Mouse (Mus musculus) intestine, embryonic 16.5 days (tissue): ENCODE data around the gene Lilr4b. TPM values are rescaled to one million over a fixed set of nuclear protein-coding genes. Genes with fewer than 3 reads are reported as not detected.
"Not testable (repeated sequence)": the region's sequence is repeated elsewhere in the genome, so short reads cannot be mapped to it uniquely, and the experiment has no call there.

Experiments
- ATAC-seq: fragments of 200-750 bp; cut with Nextera tagmentation; 2 replicates; pipeline ENCODE4 v1.8.0; 2017; ENCODE audit warnings: moderate TSS enrichment, moderate library complexity
- H3K27ac ChIP-seq: fragments of 300-500 bp; sonication (generic); 2 replicates; pipeline ENCODE4 v1.5.1; 2014; ENCODE audit warnings: mild to moderate bottlenecking, low read length
- H3K27me3 ChIP-seq: fragments of 300-500 bp; sonication (generic); replicated peaks from 2 replicates; pipeline ENCODE4 v1.6.1; 2014; ENCODE audit warnings: low read length, control low read depth, mixed read lengths; ENCODE audit not compliant: control insufficient read depth, insufficient read depth
- H3K36me3 ChIP-seq: fragments of 300-500 bp; sonication (generic); 2 replicates; pipeline ENCODE4 v1.6.1; 2014; ENCODE audit warnings: low read length, control low read depth; ENCODE audit not compliant: control insufficient read depth, insufficient read depth
- H3K4me1 ChIP-seq: fragments of 300-500 bp; sonication (generic); 2 replicates; pipeline ENCODE4 v1.6.1; 2014; ENCODE audit warnings: low read length, control low read depth, mixed read lengths; ENCODE audit not compliant: control insufficient read depth, insufficient read depth
- H3K4me2 ChIP-seq: fragments of 300-500 bp; sonication (generic); 2 replicates; pipeline ENCODE4 v1.6.1; 2014; ENCODE audit warnings: low read depth, low read length, control low read depth
- H3K4me3 ChIP-seq: fragments of 300-500 bp; sonication (generic); 2 replicates; pipeline ENCODE4 v1.5.1; 2014; ENCODE audit warnings: mild to moderate bottlenecking, low read length
- H3K9ac ChIP-seq: fragments of 300-500 bp; sonication (generic); 2 replicates; pipeline ENCODE4 v1.6.1; 2014; ENCODE audit warnings: low read depth, low read length
- H3K9me3 ChIP-seq: fragments of 300-500 bp; sonication (generic); 2 replicates; pipeline ENCODE4 v1.6.1; 2016; ENCODE audit warnings: low read length, control low read depth; ENCODE audit not compliant: control insufficient read depth
- WGBS: fragments of 180-500 bp; shearing (Covaris S2); extraction: QIAGEN DNeasy Blood & Tissue Kit; methylation state at CpG from one replicate; pipeline ENCODE4 v1.1.7; 2014; 5-methylcytosine and 5-hydroxymethylcytosine counted together
- polyA plus RNA-seq: library from polyadenylated mRNA; unstranded; fragments of >200 nt; fragmentation: Nextera tagmentation; extraction: Ambion mirVana; gene quantifications from 2 replicates; pipeline ENCODE4 v1.2.1, GENCODE M21; 2015

The Lilr4b gene
- polyA plus RNA-seq, result 0.70 and 0.98 TPM in 2 replicates

DNA sequence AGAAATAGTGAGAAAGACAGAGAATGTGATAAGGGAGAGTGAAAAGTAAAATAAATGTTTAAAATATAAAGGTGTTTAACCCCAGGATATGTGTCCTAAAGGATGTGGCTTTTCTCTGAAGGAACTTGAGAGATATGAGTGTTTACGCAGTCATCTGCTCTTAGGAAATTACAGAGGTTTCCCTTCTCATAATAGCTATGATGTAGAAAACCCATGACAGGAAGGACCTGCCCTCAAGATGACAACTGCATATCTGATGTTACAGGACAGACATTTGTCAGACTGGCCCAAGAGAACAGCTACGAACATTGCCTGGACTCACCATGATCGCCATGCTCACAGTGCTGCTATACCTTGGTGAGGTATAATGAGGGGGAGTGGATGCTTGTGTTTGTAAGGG is at the start of gene Lilr4b, which contains the start of gene Gm49339:
Gene Lilr4b, plus strand, starts transcription at position 236 of the 400 bp plus-strand sequence.
Gene Gm49339, plus strand, starts transcription at position 216 of the 400 bp plus-strand sequence.
- WGBS, result 81% methylated on average over 1 of the region's 3 CpGs
- not testable (repeated sequence) for H3K27me3 ChIP-seq, H3K9me3 ChIP-seq, H3K4me1 ChIP-seq, H3K9ac ChIP-seq, H3K4me3 ChIP-seq, H3K36me3 ChIP-seq, H3K4me2 ChIP-seq, H3K27ac ChIP-seq, ATAC-seq

DNA sequence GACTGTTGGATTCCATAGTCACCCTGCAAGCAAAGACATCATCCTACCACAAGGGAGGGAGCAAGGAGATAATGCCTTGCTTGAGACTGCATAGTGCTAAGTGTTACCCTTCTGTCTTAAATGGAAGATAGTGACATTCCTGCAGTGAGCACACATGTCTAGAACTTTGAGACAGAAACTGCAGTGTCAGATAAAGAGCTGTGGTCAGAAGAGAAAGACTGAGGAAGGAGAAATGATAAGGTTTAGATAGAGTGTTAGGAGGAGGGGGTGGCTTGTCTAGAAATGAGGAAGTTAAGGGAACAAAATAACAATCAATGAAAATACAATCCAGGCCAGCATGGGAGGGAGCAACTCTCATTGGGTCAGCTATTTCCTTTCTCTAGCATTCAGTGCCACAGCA is 47.5 kb upstream of the Lilr4b start:
- Histone ChIP-seq H3K9me3 (no peaks in the 10 kb centered on the region), H3K4me3 (no peak overlapping the region), H3K9ac (no peak overlapping the region), H3K4me2 (no peak overlapping the region), H3K27me3 (no peaks in the 10 kb centered on the region), H3K27ac (no peak overlapping the region), H3K4me1 (no peaks in the 10 kb centered on the region), H3K36me3 (no peaks in the 10 kb centered on the region)
- ATAC-seq, result no peak

DNA sequence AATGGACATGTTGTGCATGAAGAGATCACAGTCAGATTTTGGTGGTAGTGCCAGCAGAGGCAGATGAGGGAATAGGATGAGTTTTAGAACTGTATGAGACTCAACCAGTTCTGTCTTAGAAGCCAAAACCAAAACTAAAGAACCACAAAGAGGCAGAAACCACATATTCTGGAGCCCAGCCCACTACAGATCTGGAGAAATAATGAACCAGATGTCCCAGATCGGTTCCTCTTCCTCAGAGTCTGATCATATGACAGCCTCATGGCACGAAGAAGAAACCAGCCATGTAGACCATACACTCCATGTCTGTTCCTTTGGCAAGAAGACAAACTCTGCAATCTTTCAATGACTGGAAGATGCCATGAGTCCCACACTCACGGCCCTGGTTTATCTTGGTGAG is 44.7 kb upstream of the Lilr4b start:
- Histone ChIP-seq H3K4me2 (no peak overlapping the region), H3K36me3 (no peaks in the 10 kb centered on the region), H3K9ac (no peak overlapping the region), H3K27ac (no peak overlapping the region), H3K4me1 (no peaks in the 10 kb centered on the region), H3K27me3 (no peaks in the 10 kb centered on the region), H3K4me3 (no peak overlapping the region), H3K9me3 (no peaks in the 10 kb centered on the region)
- ATAC-seq, result no peak
- 82% methylated on average over 3 of the region's 3 CpGs for WGBS

DNA sequence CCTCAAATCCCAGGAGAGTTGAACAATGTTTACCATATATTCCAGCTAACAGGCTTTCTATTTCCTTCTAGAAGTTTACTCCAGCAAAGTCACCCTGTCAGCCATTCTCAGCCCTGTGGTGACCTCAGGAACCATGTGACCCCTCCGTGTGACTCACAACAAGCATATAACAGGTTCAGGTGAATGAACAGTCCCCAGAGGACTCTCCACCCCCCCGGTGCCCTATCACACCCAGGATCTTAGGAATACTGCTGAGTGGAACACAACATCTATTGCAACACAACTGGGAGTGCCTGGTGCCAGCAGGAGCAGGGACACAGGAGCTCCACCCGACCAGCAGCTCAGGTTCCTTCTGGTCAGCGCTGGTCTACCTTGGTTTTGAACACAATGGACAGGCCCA is 28.8 kb upstream of the Lilr4b start:
- no peaks in the 10 kb centered on the region for H3K4me1 ChIP-seq
- H3K4me3 ChIP-seq, result no peak overlapping the region
- H3K9me3 ChIP-seq, result no peaks in the 10 kb centered on the region
- ATAC-seq, result peak; percentile 63
- H3K27me3 ChIP-seq, result no peaks in the 10 kb centered on the region
- H3K27ac ChIP-seq, result no peak overlapping the region
- WGBS, result 68% methylated on average over 4 of the region's 4 CpGs
- H3K9ac ChIP-seq, result no peak overlapping the region
- H3K4me2 ChIP-seq, result no peak overlapping the region
- H3K36me3 ChIP-seq, result no peaks in the 10 kb centered on the region

DNA sequence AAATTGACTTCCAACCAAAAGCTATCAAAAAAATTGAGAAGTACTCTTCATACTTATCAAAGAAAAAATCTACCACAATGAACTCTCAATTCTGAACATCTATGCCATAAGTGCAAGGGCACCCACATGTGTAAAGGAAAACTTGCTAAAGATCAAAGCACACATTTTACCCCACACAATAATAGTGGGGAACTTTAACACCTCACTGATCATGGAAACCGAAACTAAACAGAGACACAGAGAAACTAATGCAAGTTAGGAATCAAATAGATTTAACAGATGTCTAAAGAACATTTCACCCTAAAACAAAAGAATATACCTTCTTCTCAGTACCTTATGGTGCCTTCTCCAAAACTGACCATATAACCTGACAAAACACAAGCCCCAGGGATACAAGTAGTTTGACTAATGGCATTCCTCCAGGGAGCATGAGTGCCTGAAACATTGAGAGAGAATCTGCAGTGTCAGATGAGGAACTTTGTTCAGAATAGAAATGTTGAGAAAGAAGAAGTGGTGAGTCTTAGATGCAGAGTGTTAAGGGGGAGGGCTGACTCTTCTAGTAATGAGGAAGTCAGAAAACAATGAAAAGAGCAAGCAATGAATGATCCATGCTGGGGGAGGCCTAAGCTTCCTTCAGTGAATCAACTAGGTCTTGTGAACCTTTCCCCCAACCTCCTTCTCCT is 26.7 kb upstream of the Lilr4b start:
- H3K27me3 ChIP-seq, result no peaks in the 10 kb centered on the region
- H3K4me2 ChIP-seq, result no peak overlapping the region
- H3K27ac ChIP-seq, result no peak overlapping the region
- ATAC-seq, result no peak
- no peak overlapping the region for H3K4me3 ChIP-seq
- H3K9me3 ChIP-seq, result no peaks in the 10 kb centered on the region
- no peak overlapping the region for H3K9ac ChIP-seq
- 89% methylated on average over 1 of the region's 1 CpGs for WGBS
- H3K36me3 ChIP-seq, result no peaks in the 10 kb centered on the region
- H3K4me1 ChIP-seq, result no peaks in the 10 kb centered on the region

DNA sequence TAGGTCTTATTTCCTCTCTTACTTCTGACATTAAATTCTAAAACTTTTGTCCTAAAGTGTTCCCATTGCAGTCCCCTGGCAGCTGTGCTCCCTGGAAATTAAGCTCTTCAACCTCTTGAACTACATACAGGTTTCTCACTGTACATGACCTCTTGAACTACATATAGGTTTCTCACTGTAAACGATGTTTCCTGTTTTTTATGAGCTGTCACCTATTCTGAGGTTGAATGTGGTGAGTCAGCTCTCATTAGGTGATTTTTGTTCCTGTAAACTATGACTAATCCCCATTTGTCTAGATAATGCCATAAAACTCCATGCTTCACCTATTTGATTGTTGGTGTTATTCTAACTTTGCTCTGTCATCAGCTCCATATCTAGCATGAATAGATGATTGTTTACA is 26.1 kb upstream of the Lilr4b start:
- Histone ChIP-seq H3K27me3 (no peaks in the 10 kb centered on the region), H3K4me1 (no peaks in the 10 kb centered on the region), H3K27ac (no peak overlapping the region; the same call in 1 of the 2 replicates), H3K36me3 (no peaks in the 10 kb centered on the region), H3K4me2 (no peak overlapping the region), H3K9me3 (no peaks in the 10 kb centered on the region), H3K9ac (no peak overlapping the region), H3K4me3 (no peak overlapping the region)
- WGBS, result 42% methylated on average over 1 of the region's 1 CpGs
- ATAC-seq, result peak; percentile 50

DNA sequence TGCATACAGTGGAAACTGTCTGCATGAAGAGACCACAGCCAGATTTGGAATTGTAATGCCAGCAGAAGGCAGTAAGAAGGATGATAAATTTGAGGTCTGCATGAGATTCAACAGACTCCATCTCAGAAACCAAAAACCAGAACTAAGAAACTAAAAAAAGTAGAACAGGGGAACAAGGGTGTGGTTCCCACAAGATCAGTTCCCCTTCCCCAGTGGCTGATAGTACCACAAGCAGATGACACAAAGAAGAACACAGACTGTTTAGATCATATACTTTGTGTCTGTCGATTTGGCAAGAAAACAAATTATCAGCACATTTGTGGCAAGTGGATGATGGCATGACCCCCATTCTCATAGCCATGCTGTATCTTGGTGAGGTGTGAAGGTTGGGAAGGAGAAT is 24.7 kb upstream of the Lilr4b start:
- WGBS, result 62% methylated on average over 1 of the region's 1 CpGs

DNA sequence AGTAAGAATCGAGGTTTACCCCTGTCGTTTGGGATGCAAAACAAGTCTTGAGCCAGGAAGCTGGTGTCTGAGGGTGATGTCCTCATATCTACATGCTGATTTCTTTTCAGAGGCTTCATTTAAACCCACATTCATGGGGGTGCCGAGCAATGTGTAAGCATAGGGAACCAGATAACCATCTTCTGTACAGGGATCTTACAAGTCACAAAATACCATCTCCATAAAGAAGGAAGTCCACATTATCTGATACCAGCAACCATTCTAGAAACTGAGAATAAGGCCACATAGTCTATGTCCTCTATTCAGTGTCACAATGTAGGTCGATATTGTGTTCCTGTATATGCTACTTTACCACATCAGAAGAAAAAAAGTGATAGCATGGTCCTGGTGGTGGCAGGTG is 24.1 kb upstream of the Lilr4b start:
- no peaks in the 10 kb centered on the region for H3K27me3 ChIP-seq
- WGBS, result 77% methylated on average over 4 of the region's 4 CpGs
- no peak overlapping the region for H3K27ac ChIP-seq
- no peak for ATAC-seq
- H3K4me1 ChIP-seq, result no peaks in the 10 kb centered on the region
- no peak overlapping the region for H3K4me3 ChIP-seq
- H3K9me3 ChIP-seq, result no peaks in the 10 kb centered on the region
- no peak overlapping the region for H3K9ac ChIP-seq
- no peaks in the 10 kb centered on the region for H3K36me3 ChIP-seq
- no peak overlapping the region for H3K4me2 ChIP-seq

More for the DNA sequence above, 24.7 kb upstream of the Lilr4b start:
- ATAC-seq, result no peak
- H3K9ac ChIP-seq, result no peak overlapping the region
- no peak overlapping the region for H3K4me3 ChIP-seq
- no peak overlapping the region for H3K27ac ChIP-seq
- H3K4me1 ChIP-seq, result no peaks in the 10 kb centered on the region
- no peak overlapping the region for H3K4me2 ChIP-seq
- H3K27me3 ChIP-seq, result no peaks in the 10 kb centered on the region
- H3K36me3 ChIP-seq, result no peaks in the 10 kb centered on the region
- H3K9me3 ChIP-seq, result no peaks in the 10 kb centered on the region

DNA sequence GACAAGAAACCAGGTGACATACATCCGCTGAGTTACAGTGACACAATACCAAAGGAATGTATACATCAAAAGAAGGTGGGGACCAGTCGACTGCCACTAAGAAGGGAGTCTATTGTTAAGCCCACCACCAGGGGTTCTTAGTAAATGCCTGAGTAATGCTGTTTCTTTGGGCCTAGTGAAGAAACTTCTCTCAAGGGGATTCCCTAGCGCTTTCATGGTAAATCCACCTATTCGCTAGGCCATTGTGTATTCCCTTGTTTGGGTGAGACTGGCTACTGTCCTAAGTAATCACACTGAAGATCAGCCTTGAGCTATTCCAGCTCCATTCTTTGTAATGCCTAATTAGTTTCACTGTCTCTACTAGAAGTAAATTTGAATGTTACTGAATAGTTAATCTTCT is 16.6 kb upstream of the Lilr4b start:
- H3K27ac ChIP-seq, H3K27me3 ChIP-seq, H3K4me2 ChIP-seq, H3K4me3 ChIP-seq, H3K4me1 ChIP-seq, H3K36me3 ChIP-seq, H3K9ac ChIP-seq, ATAC-seq, H3K9me3 ChIP-seq: not testable (repeated sequence)
- 58% methylated on average over 4 of the region's 4 CpGs for WGBS

DNA sequence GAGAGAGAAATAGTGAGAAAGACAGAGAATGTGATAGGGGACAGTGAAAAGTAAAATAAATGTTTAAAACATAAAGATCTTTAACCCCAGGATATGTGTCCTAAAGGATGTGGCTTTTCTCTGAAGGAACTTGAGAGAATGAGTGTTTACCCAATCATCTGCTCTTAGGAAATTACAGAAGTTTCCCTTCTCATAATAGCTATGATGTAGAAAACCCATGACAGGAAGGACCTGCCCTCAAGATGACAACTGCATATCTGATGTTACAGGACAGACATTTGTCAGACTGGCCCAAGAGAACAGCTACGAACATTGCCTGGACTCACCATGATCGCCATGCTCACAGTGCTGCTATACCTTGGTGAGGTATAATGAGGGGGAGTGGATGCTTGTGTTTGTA is 10.3 kb downstream of the Lilr4b start, which contains the start of gene Lilrb4a:
Gene Lilrb4a, plus strand, starts transcription at position 266 of the 400 bp plus-strand sequence.
- H3K4me1 ChIP-seq, H3K4me3 ChIP-seq, H3K27ac ChIP-seq, H3K9me3 ChIP-seq, H3K9ac ChIP-seq, H3K27me3 ChIP-seq, ATAC-seq, H3K36me3 ChIP-seq, H3K4me2 ChIP-seq: not testable (repeated sequence)
- WGBS, result no CpG with 5 or more reads among the region's 2 CpGs
